Mouse (Mus musculus) G1E (cell line): ENCODE measurements around the gene Gli1. TPM values are rescaled to one million over a fixed set of nuclear protein-coding genes. Genes with fewer than 3 reads are reported as not detected.
A peak's percentile ranks its signal among the peaks of the same experiment; 100 is the strongest.

Source experiments
- ATAC-seq: 2 replicates; pipeline ENCODE4 v1.8.0; 2016; ENCODE audit warnings: mild to moderate bottlenecking; ENCODE audit not compliant: insufficient number of reproducible peaks, poor library complexity, low FRiP score, severe bottlenecking; ENCODE audit errors: extremely low read depth
- DNase-seq: peaks from one replicate; pipeline ENCODE4 v3.0.0; 2012; ENCODE audit warnings: low spot score
- H3K27me3 ChIP-seq: 2 replicates; pipeline ENCODE4 v1.6.1; 2012; ENCODE audit warnings: mild to moderate bottlenecking, low read length, inconsistent platforms; ENCODE audit not compliant: insufficient read depth
- H3K36me3 ChIP-seq: replicated peaks from 2 replicates; pipeline ENCODE3; 2012; ENCODE audit warnings: mild to moderate bottlenecking, inconsistent platforms
- H3K4me1 ChIP-seq: 2 replicates; pipeline ENCODE4 v1.6.1; 2012; ENCODE audit warnings: low read depth, low read length, inconsistent platforms, mixed read lengths; ENCODE audit not compliant: insufficient read depth
- H3K4me3 ChIP-seq: 2 replicates; pipeline ENCODE4 v1.5.1; 2012; ENCODE audit warnings: low read depth, mild to moderate bottlenecking, inconsistent platforms, low read length, moderate library complexity, mixed read lengths
- H3K9me3 ChIP-seq: replicated peaks from 2 replicates; pipeline ENCODE4 v1.6.1; 2012; ENCODE audit warnings: inconsistent platforms
- CTCF ChIP-seq: IDR thresholded peaks from 2 replicates; pipeline ENCODE4 v1.5.1; 2012; ENCODE audit warnings: low read depth, low read length, inconsistent platforms, mixed read lengths
- GATA1 ChIP-seq: IDR thresholded peaks from 2 replicates; pipeline ENCODE4 v1.6.1; 2012; ENCODE audit warnings: borderline replicate concordance, low read length, inconsistent platforms, mixed read lengths
- GATA2 ChIP-seq: IDR thresholded peaks from 2 replicates; pipeline ENCODE4 v1.6.1; 2012; ENCODE audit warnings: low read depth, low read length, inconsistent platforms, borderline replicate concordance
- POLR2AphosphoS5 ChIP-seq: IDR thresholded peaks from 2 replicates; pipeline ENCODE4 v1.6.1; 2012; ENCODE audit warnings: low read depth, low read length, inconsistent platforms; ENCODE audit not compliant: insufficient replicate concordance
- TAL1 ChIP-seq: conservative IDR thresholded peaks from 2 replicates; pipeline ENCODE4 v1.6.1; 2012; ENCODE audit warnings: low read depth, low read length, inconsistent platforms, mixed read lengths
- polyA plus RNA-seq: library from polyadenylated mRNA; stranded (reverse); fragments of >175 nt; gene quantifications from 2 replicates; pipeline ENCODE4 v1.2.3, GENCODE M21; 2012
- total RNA-seq, 2 experiments: library from RNA; stranded (forward) in 1 of 2; stranded (reverse) in 1 of 2; fragments of 200-1000 nt in 1 of 2; fragments of >200 nt in 1 of 2; fragmentation: Nextera tagmentation in 1 of 2; gene quantifications; 2 replicates each; pipeline ENCODE4 v1.2.3; 2014 to 2017

The Gli1 gene
- total and polyA plus RNA-seq, 3 experiments, result 0.11 to 0.23 (median 0.18) TPM

- Histone ChIP-seq H3K36me3 (no peaks in the 10 kb centered on the region), H3K4me1 (peaks cover 17% of the 10 kb centered on the region), H3K4me3 (no peak overlapping the region), H3K9me3 (peaks cover 4% of the 10 kb centered on the region), H3K27me3 (peaks cover 47% of the 10 kb centered on the region)
- DNase-seq (no peak), ATAC-seq (no peak)
- TF ChIP-seq TAL1, result no peak
- no peak for TF ChIP-seq GATA2
- TF ChIP-seq GATA1, result no peak
- no peak for TF ChIP-seq CTCF
- TF ChIP-seq POLR2AphosphoS5, result no peak
Observed at GRCm38 (mm10) chr10:127349810-127350209, 8.0 kb upstream of the Gli1 start.

- H3K4me3 ChIP-seq, result no peak overlapping the region
- no peaks in the 10 kb centered on the region for H3K36me3 ChIP-seq
- TF ChIP-seq TAL1 (no peak), POLR2AphosphoS5 (no peak), GATA1 (no peak), CTCF (peak; percentile 33; the same call in 1 of the 2 replicates), GATA2 (no peak)
- peaks cover 6% of the 10 kb centered on the region for H3K9me3 ChIP-seq
- no peak for DNase-seq
- peaks cover 45% of the 10 kb centered on the region for H3K27me3 ChIP-seq
- no peak for ATAC-seq
- peaks cover 17% of the 10 kb centered on the region for H3K4me1 ChIP-seq
Observed at GRCm38 (mm10) chr10:127348957-127349356, 7.2 kb upstream of the Gli1 start.

- Histone ChIP-seq H3K9me3 (peaks cover 6% of the 10 kb centered on the region), H3K4me3 (no peak overlapping the region), H3K4me1 (peaks cover 33% of the 10 kb centered on the region), H3K36me3 (no peaks in the 10 kb centered on the region), H3K27me3 (peaks cover 35% of the 10 kb centered on the region)
- ATAC-seq (no peak), DNase-seq (no peak)
- no peak for TF ChIP-seq POLR2AphosphoS5
- no peak for TF ChIP-seq GATA1
- TF ChIP-seq GATA2, result no peak
- no peak for TF ChIP-seq CTCF
- no peak for TF ChIP-seq TAL1
Observed at GRCm38 (mm10) chr10:127346173-127346572, 4.4 kb upstream of the Gli1 start.

- peaks cover 53% of the 10 kb centered on the region for H3K4me1 ChIP-seq
- no peak for ATAC-seq
- H3K4me3 ChIP-seq, result no peak overlapping the region
- TF ChIP-seq GATA1 (no peak), TAL1 (no peak), POLR2AphosphoS5 (no peak), GATA2 (no peak), CTCF (no peak)
- peaks cover 6% of the 10 kb centered on the region for H3K9me3 ChIP-seq
- H3K27me3 ChIP-seq, result peaks cover 42% of the 10 kb centered on the region
- no peaks in the 10 kb centered on the region for H3K36me3 ChIP-seq
- DNase-seq, result no peak
Observed at GRCm38 (mm10) chr10:127343029-127343428, 1.3 kb upstream of the Gli1 start.

- ATAC-seq (no peak), DNase-seq (no peak)
- Histone ChIP-seq H3K4me3 (peak overlapping the region; percentile 54; the same call in 1 of the 2 replicates), H3K9me3 (peaks cover 6% of the 10 kb centered on the region), H3K27me3 (peaks cover 53% of the 10 kb centered on the region), H3K36me3 (no peaks in the 10 kb centered on the region), H3K4me1 (peaks cover 65% of the 10 kb centered on the region)
- TF ChIP-seq POLR2AphosphoS5 (no peak), GATA1 (no peak), GATA2 (no peak), CTCF (no peak), TAL1 (no peak)
Observed at GRCm38 (mm10) chr10:127341360-127341690, 449 bp downstream of the Gli1 start.

- Histone ChIP-seq H3K4me1 (peaks cover 65% of the 10 kb centered on the region), H3K36me3 (no peaks in the 10 kb centered on the region), H3K27me3 (peaks cover 56% of the 10 kb centered on the region), H3K4me3 (peak overlapping the region; percentile 54; the same call in 1 of the 2 replicates), H3K9me3 (peaks cover 6% of the 10 kb centered on the region)
- DNase-seq, result no peak
- no peak for ATAC-seq
- no peak for TF ChIP-seq POLR2AphosphoS5
- no peak for TF ChIP-seq CTCF
- no peak for TF ChIP-seq GATA1
- TF ChIP-seq TAL1, result no peak
- TF ChIP-seq GATA2, result no peak
Observed at GRCm38 (mm10) chr10:127340577-127341359, 1.0 kb downstream of the Gli1 start.
